Comparison of ENCODE assay signal across 15 mouse cellular contexts in genomic region chr8:128484720-128485124, GRCm38 (mm10).
DNase-seq lines count a peak whose midpoint lies in the region; ATAC-seq and TF ChIP-seq lines count a peak whose summit lies in the region.
"Had no signal": no experiment of that assay in that cellular context is flagged by ENCODE, and none has a peak within 500 bp of the region (broad histone marks: within the 10 kb centered on the region; RNA-seq: fewer than 3 reads in every experiment).

No protein-coding gene starts in this region.

- no peak for TF ChIP-seq CTCF in lung, embryonic 14.5 days (IDR thresholded peaks at IDR 0.05; ENCODE audit: low read depth)
- TF ChIP-seq CTCF in liver, postnatal 0 days (IDR thresholded peaks at IDR 0.05; ENCODE audit: low read depth): 0 out of 2 replicates have a peak, but pooled peaks have one; percentile 9

- peak overlapping the region; percentile 20; the same call in 1 of the 2 replicates for H3K27ac ChIP-seq in lung, embryonic 14.5 days (ENCODE audit: low read depth)
- peak overlapping the region; percentile 85 for H3K27ac ChIP-seq in liver, postnatal 0 days (ENCODE audit: low read depth)
- H3K27ac ChIP-seq: embryonic facial prominence, embryonic 15.5 days; limb, embryonic 15.5 days; neural tube, embryonic 12.5 days had no signal

- H3K4me2 ChIP-seq in lung, embryonic 14.5 days: no peak overlapping the region
- H3K4me2 ChIP-seq in liver, postnatal 0 days (ENCODE audit: low read depth, low read length): no peak overlapping the region
- H3K4me2 ChIP-seq: embryonic facial prominence, embryonic 15.5 days; limb, embryonic 15.5 days; neural tube, embryonic 12.5 days had no signal

- peaks cover 9% of the 10 kb centered on the region for H3K4me1 ChIP-seq in lung, embryonic 14.5 days (ENCODE audit: insufficient read depth)
- H3K4me1 ChIP-seq in liver, postnatal 0 days (ENCODE audit: insufficient read depth): peaks cover 33% of the 10 kb centered on the region
- H3K4me1 ChIP-seq: embryonic facial prominence, embryonic 15.5 days had no signal

- peaks cover 34% of the 10 kb centered on the region for H3K36me3 ChIP-seq in lung, embryonic 14.5 days (ENCODE audit: insufficient read depth)
- no peaks in the 10 kb centered on the region for H3K36me3 ChIP-seq in liver, postnatal 0 days (replicated peaks; ENCODE audit: insufficient read depth, low read length)
- H3K36me3 ChIP-seq: embryonic facial prominence, embryonic 15.5 days had no signal

- no peaks in the 10 kb centered on the region for H3K27me3 ChIP-seq in lung, embryonic 14.5 days (ENCODE audit: insufficient read depth, low read length)
- no peaks in the 10 kb centered on the region for H3K27me3 ChIP-seq in liver, postnatal 0 days (ENCODE audit: insufficient read depth, low read length)
- H3K27me3 ChIP-seq: CH12.LX; embryonic facial prominence, embryonic 15.5 days; limb, embryonic 15.5 days; neural tube, embryonic 12.5 days had no signal

- 63% methylated on average over 1 of the region's 1 CpGs for WGBS in lung, embryonic 14.5 days
- 55% methylated on average over 1 of the region's 1 CpGs for WGBS in liver, postnatal 0 days (ENCODE audit: insufficient replicate concordance)

- H3K9ac ChIP-seq in lung, embryonic 14.5 days: no peak overlapping the region
- H3K9ac ChIP-seq in liver, postnatal 0 days (replicated peaks): no peak overlapping the region
- H3K9ac ChIP-seq: embryonic facial prominence, embryonic 15.5 days; limb, embryonic 15.5 days; neural tube, embryonic 12.5 days had no signal

- peak; percentile 77 for TF ChIP-seq EP300 in liver, postnatal 0 days (IDR thresholded peaks at IDR 0.05; ENCODE audit: low read depth)

- no peak overlapping the region for H3K4me3 ChIP-seq in lung, embryonic 14.5 days (ENCODE audit: low read depth, low read length)
- no peak overlapping the region for H3K4me3 ChIP-seq in liver, postnatal 0 days (ENCODE audit: low read depth, low read length)
- H3K4me3 ChIP-seq: embryonic facial prominence, embryonic 15.5 days; limb, embryonic 15.5 days; neural tube, embryonic 12.5 days had no signal

- peak; percentile 84 for DNase-seq in heart, adult 11 months
- DNase-seq in heart, adult 9 months (ENCODE audit: low spot score in 2 of 2): no peak
- DNase-seq in lung, embryonic 14.5 days: peak; percentile 30
- DNase-seq in lung, postnatal 10 days: no peak
- no peak for DNase-seq in liver, postnatal 0 days
- DNase-seq in neural tube, embryonic 10.5 days (ENCODE audit: extremely low spot score, low spot score): no peak
- DNase-seq: cerebellum, adult 9-11 months; gastrocnemius, postnatal 14 days; right cerebral cortex, postnatal 14 days had no signal

- no peaks in the 10 kb centered on the region for H3K9me3 ChIP-seq in lung, embryonic 14.5 days (ENCODE audit: low read depth, low read length)
- no peaks in the 10 kb centered on the region for H3K9me3 ChIP-seq in liver, postnatal 0 days (ENCODE audit: low read length)
- H3K9me3 ChIP-seq: embryonic facial prominence, embryonic 15.5 days; limb, embryonic 15.5 days; neural tube, embryonic 12.5 days had no signal

- no peak for ATAC-seq in lung, embryonic 14.5 days (ENCODE audit: insufficient read depth)
- ATAC-seq in granulocyte monocyte progenitor cell, adult 5-6 weeks (replicated peaks; ENCODE audit: poor library complexity, severe bottlenecking): peak; percentile 41
- ATAC-seq in liver, postnatal 0 days: peak; percentile 81
- no peak for ATAC-seq in erythroid progenitor cell, adult 5-6 weeks (replicated peaks; ENCODE audit: low FRiP score, poor library complexity, severe bottlenecking)

Comparison
In these comparisons a context has a peak if more than half of its experiments do, and no peak if none do; other contexts are left out.
1. DNase-seq: peak in heart, adult 11 months (single experiment) and lung, embryonic 14.5 days (single experiment); none in heart, adult 9 months (0 of 2), lung, postnatal 10 days (single experiment), liver, postnatal 0 days (single experiment) and neural tube, embryonic 10.5 days (single experiment).
2. ATAC-seq: peak in granulocyte monocyte progenitor cell, adult 5-6 weeks (single experiment) and liver, postnatal 0 days (single experiment); none in lung, embryonic 14.5 days (single experiment) and erythroid progenitor cell, adult 5-6 weeks (single experiment).